Mouse (Mus musculus) lung, postnatal 0 days (tissue): ENCODE data around the gene Slc13a2.

Experiments used
- CTCF ChIP-seq: IDR thresholded peaks from 2 replicates; pipeline ENCODE4 v1.5.1; 2016; ENCODE audit warnings: antibody characterized with exemption, mild to moderate bottlenecking
- EP300 ChIP-seq: IDR thresholded peaks from 2 replicates; pipeline ENCODE4 v1.6.1; 2016; ENCODE audit warnings: antibody characterized with exemption, mild to moderate bottlenecking, control low read depth

- TF ChIP-seq CTCF (no peak), EP300 (no peak)
These were observed 20.5 kb downstream of the Slc13a2 start for GRCm38 (mm10) chr11:78401469-78401868.
